Mouse (Mus musculus): ENCODE results near the gene Fam169a. TPM values are rescaled to one million over a fixed set of nuclear protein-coding genes. Genes with fewer than 3 reads are reported as not detected.

The Fam169a gene
- polyA plus RNA-seq, 1 experiment from 2014 or later: 12.5 TPM

DNA sequence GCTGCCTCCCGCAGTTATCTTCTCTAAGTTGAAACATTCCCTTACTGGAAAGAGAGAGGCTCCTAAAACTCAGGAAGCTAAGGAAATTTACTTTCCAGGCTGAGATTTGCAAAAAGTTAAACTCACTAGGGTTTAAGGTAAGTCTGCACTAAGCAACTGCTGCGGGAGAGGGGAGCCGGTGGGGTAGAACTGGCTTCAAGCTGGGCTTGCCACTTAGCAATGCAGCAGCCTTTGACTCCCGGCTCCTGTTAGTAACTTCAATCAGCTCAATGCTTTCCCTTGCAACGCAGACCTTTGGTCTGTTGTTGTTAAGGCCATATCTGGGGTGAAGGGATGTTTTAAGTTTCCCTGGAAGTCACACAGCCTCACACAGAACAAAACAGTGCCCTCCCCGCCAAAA, 605 bp downstream of the Fam169a start:
- Histone ChIP-seq H3K4me2 (ENCODE audit: low read depth, low read length, severe bottlenecking) (no peak overlapping the region), H3K36me3 (ENCODE audit: control insufficient read depth, insufficient read depth, low read length) (no peaks in the 10 kb centered on the region), H3K9ac (ENCODE audit: low read length) (no peak overlapping the region), H3K27me3 (ENCODE audit: control insufficient read depth, insufficient read depth, low read length) (no peaks in the 10 kb centered on the region; the same call in 1 of the 2 replicates), H3K9me3 (ENCODE audit: control insufficient read depth, low read length) (no peaks in the 10 kb centered on the region; the same call in 1 of the 2 replicates), H3K4me1 (replicated peaks; ENCODE audit: control insufficient read depth, insufficient read depth, low read length) (peaks cover 3% of the 10 kb centered on the region; the same call in 1 of the 2 replicates), H3K27ac (ENCODE audit: low read depth, low read length) (no peak overlapping the region), H3K4me3 (ENCODE audit: low read depth, low read length) (no peak overlapping the region)
- DNase-seq (ENCODE audit: low spot score) (no peak), ATAC-seq (replicated peaks; ENCODE audit: low FRiP score) (no peak)
- 3% methylated on average over 6 of the region's 6 CpGs for WGBS

DNA sequence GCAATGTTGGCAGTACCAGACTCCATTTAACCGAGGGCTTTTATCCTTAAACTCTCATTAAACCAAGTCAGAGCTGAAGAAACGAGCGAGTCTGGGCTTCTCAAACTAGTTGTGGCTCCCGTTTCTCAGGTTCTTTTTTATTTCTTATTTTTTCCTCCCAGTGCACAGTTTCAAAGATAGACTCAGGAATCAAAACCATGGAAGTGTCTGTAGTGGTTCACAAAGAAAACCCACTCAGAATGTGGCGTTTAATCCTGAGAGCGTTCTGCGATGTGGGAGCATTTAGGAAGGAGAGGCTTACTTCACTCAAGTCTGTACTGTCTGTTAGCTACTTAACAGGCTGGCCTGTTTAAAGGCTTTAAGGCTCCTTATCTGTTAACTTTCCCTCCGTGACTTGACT, 1.1 kb downstream of the Fam169a start:
- Histone ChIP-seq H3K27ac (ENCODE audit: low read depth, low read length) (no peak overlapping the region), H3K4me1 (replicated peaks; ENCODE audit: control insufficient read depth, insufficient read depth, low read length) (peaks cover 3% of the 10 kb centered on the region; the same call in 1 of the 2 replicates), H3K4me2 (ENCODE audit: low read depth, low read length, severe bottlenecking) (no peak overlapping the region), H3K4me3 (ENCODE audit: low read depth, low read length) (no peak overlapping the region), H3K27me3 (ENCODE audit: control insufficient read depth, insufficient read depth, low read length) (no peaks in the 10 kb centered on the region; the same call in 1 of the 2 replicates), H3K9ac (ENCODE audit: low read length) (no peak overlapping the region), H3K9me3 (ENCODE audit: control insufficient read depth, low read length) (no peaks in the 10 kb centered on the region; the same call in 1 of the 2 replicates), H3K36me3 (ENCODE audit: control insufficient read depth, insufficient read depth, low read length) (no peaks in the 10 kb centered on the region)
- DNase-seq (ENCODE audit: low spot score) (no peak), ATAC-seq (replicated peaks; ENCODE audit: low FRiP score) (no peak)
- WGBS: 23% methylated on average over 8 of the region's 8 CpGs

DNA sequence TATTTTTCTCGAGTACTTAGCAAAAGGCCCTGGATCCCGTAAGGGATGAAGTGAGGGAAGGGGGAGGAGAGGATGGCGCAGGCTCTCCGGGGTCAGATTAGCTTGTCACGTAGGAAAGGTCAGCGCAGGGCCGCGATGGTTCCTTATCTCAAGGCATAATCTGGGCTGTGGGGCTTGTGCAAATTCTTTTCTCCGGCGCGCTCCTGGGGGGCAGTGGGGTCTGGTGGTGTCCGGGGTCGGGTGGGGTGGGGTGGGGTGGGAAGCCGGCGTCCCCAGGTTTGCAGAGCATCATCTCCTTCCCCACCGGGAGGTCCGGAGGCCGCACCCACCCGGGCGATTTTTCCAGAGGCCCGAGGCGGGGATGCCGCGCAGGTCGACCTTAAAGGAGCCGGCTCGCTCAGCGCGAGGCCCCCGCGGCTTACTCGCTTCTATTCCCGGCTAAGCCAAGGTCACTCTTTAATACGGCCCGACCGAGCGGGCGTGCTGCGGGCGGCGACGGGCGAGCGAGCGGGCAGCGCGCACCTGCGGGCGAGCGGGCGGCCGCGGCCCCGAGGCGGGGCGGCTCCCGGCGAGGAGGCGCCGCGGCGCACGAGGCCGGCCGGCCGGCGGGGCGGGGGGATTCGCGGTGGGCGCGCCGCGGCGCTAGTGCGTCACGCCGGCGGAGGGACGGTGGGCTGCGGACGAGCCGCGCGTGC, 4.0 kb downstream of the Fam169a start:
- Histone ChIP-seq H3K9me3 (ENCODE audit: control insufficient read depth, low read length) (no peaks in the 10 kb centered on the region), H3K9ac (ENCODE audit: low read length) (peak overlapping the region; percentile 85), H3K4me1 (replicated peaks; ENCODE audit: control insufficient read depth, insufficient read depth, low read length) (peaks cover 3% of the 10 kb centered on the region; the same call in 1 of the 2 replicates), H3K27ac (ENCODE audit: low read depth, low read length) (no peak overlapping the region; the same call in 1 of the 2 replicates), H3K36me3 (ENCODE audit: control insufficient read depth, insufficient read depth, low read length) (no peaks in the 10 kb centered on the region), H3K4me2 (ENCODE audit: low read depth, low read length, severe bottlenecking) (peak overlapping the region; percentile 90), H3K27me3 (ENCODE audit: control insufficient read depth, insufficient read depth, low read length) (no peaks in the 10 kb centered on the region; the same call in 1 of the 2 replicates), H3K4me3 (ENCODE audit: low read depth, low read length) (peak overlapping the region; percentile 83)
- WGBS: under 1% methylated on average over 69 of the region's 85 CpGs
- peak; percentile 80 for DNase-seq (ENCODE audit: low spot score)
- ATAC-seq (replicated peaks; ENCODE audit: low FRiP score): peak; percentile 75

DNA sequence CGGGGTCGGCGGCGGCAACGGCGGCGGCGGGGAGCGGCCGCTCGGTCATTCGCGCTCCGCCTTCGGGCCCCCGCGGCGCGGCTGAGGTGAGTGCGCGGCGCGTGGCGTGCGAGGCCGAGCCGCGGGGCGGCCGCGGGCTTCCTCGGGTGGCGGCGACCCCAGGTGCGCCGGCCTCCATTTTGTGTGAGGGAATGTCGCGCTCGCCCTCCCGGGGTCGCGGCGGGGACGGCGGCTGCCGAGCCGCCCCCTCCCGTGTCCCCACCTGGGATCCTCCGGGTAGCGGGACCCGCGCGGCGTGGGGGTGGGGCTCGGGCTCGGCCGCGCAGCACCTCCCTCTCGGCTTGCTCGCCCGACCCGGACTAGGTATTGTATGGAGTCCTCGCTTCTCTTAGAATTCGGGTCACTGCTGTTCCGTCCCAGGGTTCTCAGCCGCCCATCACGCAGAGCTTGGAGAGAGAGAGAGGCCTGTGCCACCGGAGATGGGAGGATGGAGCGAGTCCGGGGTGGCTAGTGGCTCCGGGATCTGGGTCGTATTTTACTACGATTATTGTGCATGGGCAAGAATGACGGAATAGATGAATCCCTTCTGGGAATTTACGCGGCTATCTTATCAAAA, 4.6 kb downstream of the Fam169a start:
- under 1% methylated on average over 42 of the region's 76 CpGs for WGBS

DNA sequence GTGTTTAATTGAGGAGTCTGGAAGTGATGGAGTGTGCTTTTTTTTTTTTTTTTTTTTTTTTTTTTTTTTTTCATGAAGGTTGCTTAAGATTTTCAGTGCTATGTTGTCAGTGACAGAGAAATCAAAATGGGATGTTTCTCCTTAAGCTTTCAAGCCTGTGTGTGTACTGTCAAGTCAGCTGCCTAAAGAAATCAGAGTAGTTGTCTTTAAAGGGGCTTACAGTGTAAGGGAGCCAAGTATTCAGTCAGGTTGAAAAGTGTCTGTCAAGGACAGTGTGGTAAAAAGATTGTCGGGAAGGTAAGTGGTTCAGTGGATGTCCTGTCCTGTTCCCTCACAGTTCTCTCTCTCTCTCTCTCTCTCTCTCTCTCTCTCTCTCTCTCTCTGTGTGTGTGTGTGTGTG, 6.4 kb downstream of the Fam169a start:
- Histone ChIP-seq H3K4me3 (ENCODE audit: low read depth, low read length) (no peak overlapping the region), H3K4me2 (ENCODE audit: low read depth, low read length, severe bottlenecking) (no peak overlapping the region), H3K27ac (ENCODE audit: low read depth, low read length) (no peak overlapping the region), H3K9ac (ENCODE audit: low read length) (no peak overlapping the region), H3K4me1 (replicated peaks; ENCODE audit: control insufficient read depth, insufficient read depth, low read length) (no peaks in the 10 kb centered on the region), H3K36me3 (ENCODE audit: control insufficient read depth, insufficient read depth, low read length) (no peaks in the 10 kb centered on the region), H3K9me3 (ENCODE audit: control insufficient read depth, low read length) (no peaks in the 10 kb centered on the region), H3K27me3 (ENCODE audit: control insufficient read depth, insufficient read depth, low read length) (no peaks in the 10 kb centered on the region)
- DNase-seq (ENCODE audit: low spot score) (no peak), ATAC-seq (replicated peaks; ENCODE audit: low FRiP score) (no peak)
- 48% methylated on average over 1 of the region's 1 CpGs for WGBS

More for the DNA sequence above, 4.6 kb downstream of the Fam169a start:
- no peaks in the 10 kb centered on the region for H3K36me3 ChIP-seq (ENCODE audit: control insufficient read depth, insufficient read depth, low read length)
- no peak overlapping the region; the same call in 1 of the 2 replicates for H3K27ac ChIP-seq (ENCODE audit: low read depth, low read length)
- H3K9ac ChIP-seq (ENCODE audit: low read length): peak overlapping the region; percentile 85
- DNase-seq (ENCODE audit: low spot score): peak; percentile 80
- peak; percentile 71 for ATAC-seq (replicated peaks; ENCODE audit: low FRiP score)
- H3K4me1 ChIP-seq (replicated peaks; ENCODE audit: control insufficient read depth, insufficient read depth, low read length): peaks cover 3% of the 10 kb centered on the region; the same call in 1 of the 2 replicates
- peak overlapping the region; percentile 90 for H3K4me2 ChIP-seq (ENCODE audit: low read depth, low read length, severe bottlenecking)
- H3K4me3 ChIP-seq (ENCODE audit: low read depth, low read length): peak overlapping the region; percentile 83
- H3K27me3 ChIP-seq (ENCODE audit: control insufficient read depth, insufficient read depth, low read length): no peaks in the 10 kb centered on the region; the same call in 1 of the 2 replicates
- H3K9me3 ChIP-seq (ENCODE audit: control insufficient read depth, low read length): no peaks in the 10 kb centered on the region

DNA sequence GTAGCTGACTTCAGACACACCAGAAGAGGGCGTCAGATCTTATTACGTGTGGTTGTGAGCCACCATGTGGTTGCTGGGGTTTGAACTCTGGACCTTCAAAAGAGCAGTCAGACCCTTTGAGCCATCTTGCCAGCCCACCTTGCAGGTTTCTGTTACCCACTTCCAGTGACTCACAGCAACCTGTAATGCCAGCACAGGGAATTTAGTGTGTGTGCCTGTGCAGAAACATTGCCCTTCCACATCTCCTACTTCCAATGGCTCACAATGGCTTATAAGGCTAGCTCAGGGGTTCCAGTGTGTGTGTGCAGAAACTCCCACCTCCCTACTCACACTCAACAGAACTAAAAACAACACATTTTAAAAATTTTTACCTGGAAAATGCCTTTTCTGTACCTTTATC, 10.5 kb downstream of the Fam169a start:
- no peak overlapping the region for H3K4me2 ChIP-seq (ENCODE audit: low read depth, low read length, severe bottlenecking)
- H3K36me3 ChIP-seq (ENCODE audit: control insufficient read depth, insufficient read depth, low read length): no peaks in the 10 kb centered on the region
- H3K27me3 ChIP-seq (ENCODE audit: control insufficient read depth, insufficient read depth, low read length): no peaks in the 10 kb centered on the region
- H3K9me3 ChIP-seq (ENCODE audit: control insufficient read depth, low read length): no peaks in the 10 kb centered on the region
- H3K4me3 ChIP-seq (ENCODE audit: low read depth, low read length): no peak overlapping the region
- ATAC-seq (replicated peaks; ENCODE audit: low FRiP score): no peak
- H3K27ac ChIP-seq (ENCODE audit: low read depth, low read length): no peak overlapping the region
- WGBS: 98% methylated on average over 2 of the region's 2 CpGs
- H3K4me1 ChIP-seq (replicated peaks; ENCODE audit: control insufficient read depth, insufficient read depth, low read length): no peaks in the 10 kb centered on the region
- no peak for DNase-seq (ENCODE audit: low spot score)
- H3K9ac ChIP-seq (ENCODE audit: low read length): no peak overlapping the region

DNA sequence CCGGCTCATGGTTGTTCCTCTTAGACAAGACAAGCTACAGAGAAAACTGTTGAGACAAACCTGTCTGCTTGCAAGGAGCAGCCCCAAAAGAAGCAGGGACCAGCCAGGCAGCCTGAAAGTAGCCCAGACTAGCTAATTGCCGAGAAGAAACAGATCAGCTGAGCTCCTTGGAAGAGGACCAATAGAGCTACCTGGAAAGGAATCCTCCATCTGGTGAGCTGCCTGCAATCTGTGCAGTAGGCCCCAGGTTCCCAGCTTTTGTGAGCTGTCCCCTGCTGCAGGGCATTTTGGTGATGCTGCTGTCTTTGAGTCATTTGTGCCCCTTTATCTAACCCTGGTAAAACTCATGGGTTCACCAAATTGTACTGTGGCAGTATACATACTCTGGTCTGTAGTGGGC, 13.1 kb downstream of the Fam169a start:
- Histone ChIP-seq H3K27ac (ENCODE audit: low read depth, low read length) (no peak overlapping the region), H3K27me3 (ENCODE audit: control insufficient read depth, insufficient read depth, low read length) (no peaks in the 10 kb centered on the region), H3K9ac (ENCODE audit: low read length) (no peak overlapping the region), H3K4me2 (ENCODE audit: low read depth, low read length, severe bottlenecking) (no peak overlapping the region), H3K4me1 (replicated peaks; ENCODE audit: control insufficient read depth, insufficient read depth, low read length) (no peaks in the 10 kb centered on the region), H3K4me3 (ENCODE audit: low read depth, low read length) (no peak overlapping the region), H3K9me3 (ENCODE audit: control insufficient read depth, low read length) (no peaks in the 10 kb centered on the region), H3K36me3 (ENCODE audit: control insufficient read depth, insufficient read depth, low read length) (no peaks in the 10 kb centered on the region)
- ATAC-seq (replicated peaks; ENCODE audit: low FRiP score) (no peak), DNase-seq (ENCODE audit: low spot score) (no peak)
- WGBS: 82% methylated on average over 2 of the region's 2 CpGs

DNA sequence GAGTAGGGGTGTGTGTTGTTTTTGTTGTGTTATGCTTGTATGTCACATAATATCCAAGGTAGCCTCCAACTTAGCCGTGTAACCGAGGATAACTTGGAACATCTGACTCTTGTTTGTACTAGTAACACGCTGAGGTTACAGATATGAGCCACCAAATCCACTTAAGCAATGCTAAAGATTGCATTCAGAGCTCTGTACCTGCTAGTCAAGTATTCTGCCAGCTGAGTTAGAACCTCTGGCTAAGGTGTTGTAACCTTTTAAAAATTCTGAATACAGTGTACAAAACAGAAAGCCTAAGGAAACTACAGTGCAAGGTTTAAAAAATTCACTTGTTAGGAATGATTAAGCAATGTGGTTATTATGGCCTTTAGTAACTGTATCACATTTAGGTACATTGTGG, 13.5 kb downstream of the Fam169a start:
- ATAC-seq (replicated peaks; ENCODE audit: low FRiP score) (no peak), DNase-seq (ENCODE audit: low spot score) (no peak)
- no peak overlapping the region for H3K9ac ChIP-seq (ENCODE audit: low read length)
- no peaks in the 10 kb centered on the region for H3K36me3 ChIP-seq (ENCODE audit: control insufficient read depth, insufficient read depth, low read length)
- H3K27ac ChIP-seq (ENCODE audit: low read depth, low read length): no peak overlapping the region
- H3K27me3 ChIP-seq (ENCODE audit: control insufficient read depth, insufficient read depth, low read length): no peaks in the 10 kb centered on the region
- WGBS: 92% methylated on average over 3 of the region's 3 CpGs
- H3K4me3 ChIP-seq (ENCODE audit: low read depth, low read length): no peak overlapping the region
- H3K9me3 ChIP-seq (ENCODE audit: control insufficient read depth, low read length): no peaks in the 10 kb centered on the region
- H3K4me1 ChIP-seq (replicated peaks; ENCODE audit: control insufficient read depth, insufficient read depth, low read length): no peaks in the 10 kb centered on the region
- H3K4me2 ChIP-seq (ENCODE audit: low read depth, low read length, severe bottlenecking): no peak overlapping the region

Measured in forebrain, embryonic 11.5 days (tissue).